Mouse (Mus musculus): Measurements from ENCODE around the gene Smarcb1. TPM values are rescaled to one million over a fixed set of nuclear protein-coding genes. Genes with fewer than 3 reads are reported as not detected.

Gene Smarcb1
- polyA plus RNA-seq, 1 experiment from 2014 or later = 282 TPM

- no peak overlapping the region for H3K4me2 ChIP-seq (replicated peaks)
- H3K27me3 ChIP-seq (replicated peaks) = peaks cover 19% of the 10 kb centered on the region
- no peaks in the 10 kb centered on the region for H3K9me3 ChIP-seq
- no peak for ATAC-seq (ENCODE audit: low FRiP score, low read depth)
- peaks cover 29% of the 10 kb centered on the region; the same call in 1 of the 2 replicates for H3K4me1 ChIP-seq
- no peak overlapping the region for H3K4me3 ChIP-seq
- no peaks in the 10 kb centered on the region for H3K36me3 ChIP-seq
- H3K27ac ChIP-seq = no peak overlapping the region
- WGBS = 65% methylated on average over 9 of the region's 9 CpGs
- H3K9ac ChIP-seq = no peak overlapping the region
Observed at GRCm38 (mm10) chr10:75941042-75941824, 19.8 kb upstream of the Smarcb1 start.

DNA sequence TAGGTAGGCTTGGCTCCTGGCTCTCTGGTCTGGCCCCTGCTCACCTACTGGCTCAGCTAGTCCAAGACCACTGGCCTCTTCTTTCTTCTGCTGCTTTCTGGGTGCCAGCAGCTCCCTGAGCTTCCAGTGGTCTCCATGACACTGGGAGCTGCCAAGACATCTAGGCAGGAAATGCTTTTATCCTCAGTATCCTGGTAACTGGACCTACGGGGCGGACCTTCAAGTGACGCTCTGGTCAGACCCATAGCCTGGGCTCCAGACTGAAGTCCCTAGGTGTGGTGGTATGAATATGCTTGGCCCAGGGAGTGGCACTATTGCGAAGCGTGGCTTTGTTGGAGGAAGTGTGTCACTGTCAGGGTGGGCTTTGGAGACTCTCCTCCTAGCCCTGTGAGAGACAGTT is 19.1 kb upstream of the Smarcb1 start, which contains the start of gene Gm867:
TSS of gene Gm867 (minus strand) at position 153 of the 400 bp plus-strand sequence.
- H3K27me3 ChIP-seq (replicated peaks) = peaks cover 22% of the 10 kb centered on the region
- no peak for ATAC-seq (ENCODE audit: low FRiP score, low read depth)
- H3K36me3 ChIP-seq = no peaks in the 10 kb centered on the region
- H3K4me2 ChIP-seq (replicated peaks) = no peak within 1 kb of the TSS
- H3K27ac ChIP-seq = no peak within 1 kb of the TSS
- WGBS = 84% methylated on average over 5 of the region's 5 CpGs
- H3K9me3 ChIP-seq = no peaks in the 10 kb centered on the region
- H3K4me1 ChIP-seq = peaks cover 35% of the 10 kb centered on the region
- no peak within 1 kb of the TSS for H3K9ac ChIP-seq
- H3K4me3 ChIP-seq = no peak within 1 kb of the TSS

- H3K36me3 ChIP-seq = no peaks in the 10 kb centered on the region
- no peak overlapping the region for H3K4me2 ChIP-seq (replicated peaks)
- no peak overlapping the region for H3K9ac ChIP-seq
- H3K27ac ChIP-seq = no peak overlapping the region
- H3K4me1 ChIP-seq = peaks cover 39% of the 10 kb centered on the region
- no peaks in the 10 kb centered on the region for H3K9me3 ChIP-seq
- ATAC-seq (ENCODE audit: low FRiP score, low read depth) = no peak
- WGBS = 40% methylated on average over 9 of the region's 9 CpGs
- no peak overlapping the region for H3K4me3 ChIP-seq
- H3K27me3 ChIP-seq (replicated peaks) = peaks cover 22% of the 10 kb centered on the region
Observed at GRCm38 (mm10) chr10:75939481-75940234, 18.2 kb upstream of the Smarcb1 start.

GRCm38 (mm10) chr10:75937851-75938643 is 16.6 kb upstream of the Smarcb1 start:
- no peaks in the 10 kb centered on the region for H3K9me3 ChIP-seq
- ATAC-seq (ENCODE audit: low FRiP score, low read depth) = no peak
- H3K4me2 ChIP-seq (replicated peaks) = 0 out of 2 replicates have a peak overlapping the region, but pooled peaks have one; percentile 5
- no peak overlapping the region for H3K9ac ChIP-seq
- H3K4me1 ChIP-seq = peaks cover 33% of the 10 kb centered on the region
- no peak overlapping the region for H3K27ac ChIP-seq
- no peak overlapping the region for H3K4me3 ChIP-seq
- peaks cover 22% of the 10 kb centered on the region for H3K27me3 ChIP-seq (replicated peaks)
- H3K36me3 ChIP-seq = no peaks in the 10 kb centered on the region
- WGBS = 57% methylated on average over 10 of the region's 10 CpGs

GRCm38 (mm10) chr10:75936909-75937667 is 15.7 kb upstream of the Smarcb1 start:
- H3K4me2 ChIP-seq (replicated peaks) = no peak overlapping the region
- H3K9me3 ChIP-seq = no peaks in the 10 kb centered on the region
- no peak overlapping the region for H3K27ac ChIP-seq
- H3K4me3 ChIP-seq = no peak overlapping the region
- H3K27me3 ChIP-seq (replicated peaks) = peaks cover 22% of the 10 kb centered on the region
- H3K4me1 ChIP-seq = peaks cover 40% of the 10 kb centered on the region
- H3K9ac ChIP-seq = 0 out of 2 replicates have a peak overlapping the region, but pooled peaks have one; percentile 6
- WGBS = 40% methylated on average over 18 of the region's 18 CpGs
- no peak for ATAC-seq (ENCODE audit: low FRiP score, low read depth)
- no peaks in the 10 kb centered on the region for H3K36me3 ChIP-seq

DNA sequence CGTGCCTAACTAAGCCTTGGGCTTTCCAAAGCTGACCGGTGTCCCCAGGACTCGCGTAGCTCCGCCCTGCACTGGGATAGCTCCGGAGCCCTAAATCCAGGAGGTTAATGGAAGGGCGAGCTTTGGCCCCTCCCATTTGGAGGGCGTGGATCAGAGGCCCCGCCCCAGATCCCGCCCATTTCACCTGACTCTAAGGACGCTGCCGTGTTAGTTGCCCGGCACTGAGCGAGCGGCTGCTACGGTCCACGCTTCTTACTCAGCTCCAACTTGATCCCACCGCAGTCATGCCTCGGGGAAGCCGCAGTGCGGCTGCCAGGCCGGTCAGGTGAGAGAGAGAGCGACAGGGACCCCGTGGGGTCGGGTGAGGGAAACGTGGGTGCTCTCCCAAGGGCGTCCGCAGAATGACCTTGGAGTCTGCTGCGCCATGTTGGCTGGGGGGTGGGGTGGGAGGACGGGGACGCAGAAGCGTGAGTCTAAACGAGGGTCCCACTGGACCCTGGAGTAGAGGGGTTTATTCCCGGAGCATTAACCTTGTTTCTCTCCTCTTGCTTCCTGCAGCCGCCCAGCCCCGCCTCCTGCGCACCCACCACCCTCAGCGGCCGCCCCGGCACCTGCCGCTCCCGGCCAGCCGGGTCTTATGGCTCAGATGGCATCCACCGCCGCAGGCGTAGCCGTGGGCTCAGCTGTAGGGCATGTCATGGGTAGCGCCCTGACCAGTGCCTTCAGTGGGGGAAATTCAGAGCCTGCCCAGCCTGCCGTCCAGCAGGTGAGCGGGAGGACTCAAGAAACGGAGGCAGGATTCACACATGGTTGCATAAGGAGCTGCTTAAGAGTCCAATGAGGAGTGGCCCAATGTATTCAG is 14.5 kb upstream of the Smarcb1 start, which contains the start of gene Mmp11:
TSS of gene Mmp11 (minus strand) at position 817 of the 862 bp plus-strand sequence.
- under 1% methylated on average over 51 of the region's 51 CpGs for WGBS
- H3K27me3 ChIP-seq (replicated peaks) = peaks cover 32% of the 10 kb centered on the region
- H3K9me3 ChIP-seq = no peaks in the 10 kb centered on the region
- peaks cover 45% of the 10 kb centered on the region for H3K4me1 ChIP-seq
- no peak within 1 kb of the TSS for H3K27ac ChIP-seq
- no peaks in the 10 kb centered on the region for H3K36me3 ChIP-seq
- H3K4me2 ChIP-seq (replicated peaks) = peak within 1 kb of the TSS; percentile 86
- H3K4me3 ChIP-seq = peak within 1 kb of the TSS; percentile 49
- peak within 1 kb of the TSS; percentile 53 for H3K9ac ChIP-seq
- peak; percentile 42 for ATAC-seq (ENCODE audit: low FRiP score, low read depth)

DNA sequence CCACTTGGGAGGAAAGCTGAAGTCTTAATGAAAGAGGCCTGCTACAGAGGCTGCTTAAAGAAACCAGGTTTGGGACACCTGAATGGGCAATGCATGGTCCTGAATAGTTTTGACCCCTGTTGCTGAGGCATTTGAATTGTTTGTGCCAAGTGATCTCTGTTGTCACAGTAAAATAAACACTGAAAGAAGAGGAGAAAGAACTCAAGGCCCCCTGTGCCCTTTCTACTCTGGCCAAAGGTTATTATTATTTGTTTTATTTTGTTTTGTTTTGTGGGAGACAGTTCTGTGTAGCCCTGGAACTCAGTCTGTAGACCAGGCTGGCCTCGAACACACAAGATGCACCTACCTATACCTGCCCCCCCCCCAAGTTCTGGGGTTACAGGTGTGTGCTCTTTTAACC is 13.6 kb upstream of the Smarcb1 start:
- Histone ChIP-seq H3K36me3 (no peaks in the 10 kb centered on the region), H3K9me3 (no peaks in the 10 kb centered on the region), H3K27ac (no peak overlapping the region), H3K9ac (no peak overlapping the region), H3K4me1 (peaks cover 43% of the 10 kb centered on the region), H3K4me3 (no peak overlapping the region), H3K4me2 (replicated peaks) (peak overlapping the region; percentile 86), H3K27me3 (replicated peaks) (peaks cover 39% of the 10 kb centered on the region)
- 55% methylated on average over 1 of the region's 1 CpGs for WGBS
- no peak for ATAC-seq (ENCODE audit: low FRiP score, low read depth)

GRCm38 (mm10) chr10:75932891-75933290 is 11.5 kb upstream of the Smarcb1 start, which contains the start of gene Chchd10:
Gene Chchd10, plus strand, starts transcription at chr10:75933130.
- peak within 1 kb of the TSS; percentile 94 for H3K4me2 ChIP-seq (replicated peaks)
- peaks cover 35% of the 10 kb centered on the region for H3K27me3 ChIP-seq (replicated peaks)
- H3K36me3 ChIP-seq = no peaks in the 10 kb centered on the region
- H3K9me3 ChIP-seq = no peaks in the 10 kb centered on the region
- ATAC-seq (ENCODE audit: low FRiP score, low read depth) = no peak
- WGBS = 20% methylated on average over 6 of the region's 6 CpGs
- peak within 1 kb of the TSS; percentile 71 for H3K9ac ChIP-seq
- peak within 1 kb of the TSS; percentile 48 for H3K4me3 ChIP-seq
- H3K4me1 ChIP-seq = peaks cover 37% of the 10 kb centered on the region
- H3K27ac ChIP-seq = peak within 1 kb of the TSS; percentile 6; the same call in 1 of the 2 replicates

DNA sequence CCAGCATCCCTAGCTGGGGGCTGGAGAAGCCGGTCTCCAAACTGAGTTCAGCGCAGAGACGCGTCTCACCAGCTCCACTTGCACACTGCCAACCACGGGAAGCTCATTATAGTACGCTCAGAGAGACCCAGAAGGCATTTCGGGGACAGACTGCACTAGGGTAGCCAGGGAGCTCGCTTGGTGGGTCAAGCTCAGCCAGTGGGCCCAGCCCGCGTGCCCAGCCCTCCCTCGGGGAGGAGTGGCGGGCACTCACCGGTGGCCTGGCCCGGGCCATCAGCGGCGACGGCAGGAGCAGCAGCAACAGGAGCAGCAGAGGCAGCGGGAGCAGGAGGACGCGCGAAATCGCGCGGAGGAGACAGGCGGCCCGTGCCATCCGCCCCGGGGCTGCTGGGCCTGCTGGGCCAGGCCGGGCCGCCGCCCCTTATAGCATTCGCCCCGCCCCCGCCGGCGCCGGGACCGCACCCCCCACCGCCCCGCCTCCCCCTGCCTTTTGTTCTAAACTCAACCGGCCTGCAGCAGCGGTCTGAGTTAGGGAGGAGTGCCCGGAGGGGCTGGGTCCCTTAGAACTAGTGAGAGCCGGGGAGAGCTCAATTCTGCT is 10.8 kb upstream of the Smarcb1 start:
- peak; percentile 50 for ATAC-seq (ENCODE audit: low FRiP score, low read depth)
- peak overlapping the region; percentile 71 for H3K9ac ChIP-seq
- H3K27ac ChIP-seq = peak overlapping the region; percentile 6; the same call in 1 of the 2 replicates
- H3K9me3 ChIP-seq = no peaks in the 10 kb centered on the region
- peaks cover 35% of the 10 kb centered on the region for H3K4me1 ChIP-seq
- under 1% methylated on average over 44 of the region's 44 CpGs for WGBS
- H3K36me3 ChIP-seq = no peaks in the 10 kb centered on the region
- H3K4me2 ChIP-seq (replicated peaks) = peak overlapping the region; percentile 94
- H3K4me3 ChIP-seq = peak overlapping the region; percentile 48
- peaks cover 29% of the 10 kb centered on the region for H3K27me3 ChIP-seq (replicated peaks)

- ATAC-seq (ENCODE audit: low FRiP score, low read depth) = no peak
- Histone ChIP-seq H3K27ac (no peak overlapping the region), H3K4me1 (peaks cover 34% of the 10 kb centered on the region), H3K9me3 (no peaks in the 10 kb centered on the region), H3K4me2 (replicated peaks) (peak overlapping the region; percentile 94), H3K9ac (0 out of 2 replicates have a peak overlapping the region, but pooled peaks have one; percentile 71), H3K27me3 (replicated peaks) (peaks cover 21% of the 10 kb centered on the region), H3K36me3 (peaks cover 6% of the 10 kb centered on the region; the same call in 1 of the 2 replicates), H3K4me3 (peak overlapping the region; percentile 48)
- WGBS = 32% methylated on average over 7 of the region's 7 CpGs
Observed at GRCm38 (mm10) chr10:75931311-75931710, 9.9 kb upstream of the Smarcb1 start.

All from neural tube, embryonic 12.5 days (tissue).